Mouse (Mus musculus): Measurements from ENCODE around the gene Auts2. TPM values are rescaled to one million over a fixed set of nuclear protein-coding genes. Genes with fewer than 3 reads are reported as not detected.

Gene Auts2
- polyA plus RNA-seq, 1 experiment from 2014 or later: 36.0 TPM

- H3K9ac ChIP-seq (ENCODE audit: low read length): no peak overlapping the region
- no peak overlapping the region for H3K4me3 ChIP-seq (ENCODE audit: low read depth, low read length)
- WGBS: 84% methylated on average over 19 of the region's 19 CpGs
- no peaks in the 10 kb centered on the region for H3K36me3 ChIP-seq (ENCODE audit: control insufficient read depth, insufficient read depth, low read length)
- no peak overlapping the region for H3K4me2 ChIP-seq
- peaks cover 2% of the 10 kb centered on the region; the same call in 1 of the 2 replicates for H3K27me3 ChIP-seq (ENCODE audit: control insufficient read depth, insufficient read depth, low read length)
- H3K27ac ChIP-seq (ENCODE audit: low read depth, low read length): no peak overlapping the region
- H3K9me3 ChIP-seq (ENCODE audit: control insufficient read depth, low read length): peaks cover 3% of the 10 kb centered on the region; the same call in 1 of the 2 replicates
- DNase-seq (ENCODE audit: low spot score, missing footprints) (no peak), ATAC-seq (ENCODE audit: low FRiP score) (peak; percentile 59)
- H3K4me1 ChIP-seq (ENCODE audit: control insufficient read depth, insufficient read depth, low read length): peaks cover 8% of the 10 kb centered on the region
Measured at GRCm38 (mm10) chr5:131658822-131659515, 884.2 kb downstream of the Auts2 start.

- Histone ChIP-seq H3K4me2 (no peak overlapping the region), H3K9me3 (ENCODE audit: control insufficient read depth, low read length) (no peaks in the 10 kb centered on the region), H3K9ac (ENCODE audit: low read length) (no peak overlapping the region), H3K4me1 (ENCODE audit: control insufficient read depth, insufficient read depth, low read length) (peaks cover 19% of the 10 kb centered on the region), H3K36me3 (ENCODE audit: control insufficient read depth, insufficient read depth, low read length) (no peaks in the 10 kb centered on the region), H3K27me3 (ENCODE audit: control insufficient read depth, insufficient read depth, low read length) (peaks cover 37% of the 10 kb centered on the region), H3K27ac (ENCODE audit: low read depth, low read length) (no peak overlapping the region), H3K4me3 (ENCODE audit: low read depth, low read length) (no peak overlapping the region)
- 49% methylated on average over 7 of the region's 7 CpGs for WGBS
- no peak for ATAC-seq (ENCODE audit: low FRiP score)
- no peak for DNase-seq (ENCODE audit: low spot score, missing footprints)
Measured at GRCm38 (mm10) chr5:131654206-131654605, 888.9 kb downstream of the Auts2 start.

GRCm38 (mm10) chr5:131650381-131650891 lies 892.7 kb downstream of the Auts2 start:
- DNase-seq (ENCODE audit: low spot score, missing footprints) (no peak), ATAC-seq (ENCODE audit: low FRiP score) (0 out of 2 replicates have a peak, but pooled peaks have one; percentile 9)

GRCm38 (mm10) chr5:131647683-131648119 lies 895.4 kb downstream of the Auts2 start:
- Histone ChIP-seq H3K27ac (ENCODE audit: low read depth, low read length) (no peak overlapping the region), H3K36me3 (ENCODE audit: control insufficient read depth, insufficient read depth, low read length) (no peaks in the 10 kb centered on the region), H3K9me3 (ENCODE audit: control insufficient read depth, low read length) (no peaks in the 10 kb centered on the region), H3K4me2 (no peak overlapping the region), H3K4me1 (ENCODE audit: control insufficient read depth, insufficient read depth, low read length) (peaks cover 62% of the 10 kb centered on the region), H3K9ac (ENCODE audit: low read length) (no peak overlapping the region), H3K27me3 (ENCODE audit: control insufficient read depth, insufficient read depth, low read length) (peaks cover 56% of the 10 kb centered on the region), H3K4me3 (ENCODE audit: low read depth, low read length) (no peak overlapping the region)
- WGBS: 20% methylated on average over 4 of the region's 4 CpGs
- no peak for ATAC-seq (ENCODE audit: low FRiP score)
- no peak for DNase-seq (ENCODE audit: low spot score, missing footprints)

More at GRCm38 (mm10) chr5:131650381-131650891, 892.7 kb downstream of the Auts2 start:
- no peak overlapping the region for H3K4me2 ChIP-seq
- no peaks in the 10 kb centered on the region for H3K9me3 ChIP-seq (ENCODE audit: control insufficient read depth, low read length)
- peaks cover 53% of the 10 kb centered on the region for H3K27me3 ChIP-seq (ENCODE audit: control insufficient read depth, insufficient read depth, low read length)
- H3K4me1 ChIP-seq (ENCODE audit: control insufficient read depth, insufficient read depth, low read length): peaks cover 47% of the 10 kb centered on the region
- 0 out of 2 replicates have a peak overlapping the region, but pooled peaks have one; percentile 7 for H3K27ac ChIP-seq (ENCODE audit: low read depth, low read length)
- 26% methylated on average over 11 of the region's 11 CpGs for WGBS
- H3K4me3 ChIP-seq (ENCODE audit: low read depth, low read length): no peak overlapping the region
- no peaks in the 10 kb centered on the region for H3K36me3 ChIP-seq (ENCODE audit: control insufficient read depth, insufficient read depth, low read length)
- no peak overlapping the region for H3K9ac ChIP-seq (ENCODE audit: low read length)

- 46% methylated on average over 4 of the region's 4 CpGs for WGBS
- no peak overlapping the region for H3K4me3 ChIP-seq (ENCODE audit: low read depth, low read length)
- peaks cover 56% of the 10 kb centered on the region for H3K27me3 ChIP-seq (ENCODE audit: control insufficient read depth, insufficient read depth, low read length)
- DNase-seq (ENCODE audit: low spot score, missing footprints) (peak; percentile 92), ATAC-seq (ENCODE audit: low FRiP score) (no peak)
- H3K36me3 ChIP-seq (ENCODE audit: control insufficient read depth, insufficient read depth, low read length): no peaks in the 10 kb centered on the region
- no peak overlapping the region for H3K4me2 ChIP-seq
- H3K4me1 ChIP-seq (ENCODE audit: control insufficient read depth, insufficient read depth, low read length): peaks cover 66% of the 10 kb centered on the region
- no peak overlapping the region for H3K27ac ChIP-seq (ENCODE audit: low read depth, low read length)
- no peak overlapping the region for H3K9ac ChIP-seq (ENCODE audit: low read length)
- H3K9me3 ChIP-seq (ENCODE audit: control insufficient read depth, low read length): no peaks in the 10 kb centered on the region
Measured at GRCm38 (mm10) chr5:131647104-131647682, 896.0 kb downstream of the Auts2 start.

GRCm38 (mm10) chr5:131646192-131646775 lies 896.9 kb downstream of the Auts2 start:
- ATAC-seq (ENCODE audit: low FRiP score): peak; percentile 5; the same call in 1 of the 2 replicates
- H3K9me3 ChIP-seq (ENCODE audit: control insufficient read depth, low read length): no peaks in the 10 kb centered on the region
- H3K4me1 ChIP-seq (ENCODE audit: control insufficient read depth, insufficient read depth, low read length): peaks cover 69% of the 10 kb centered on the region

DNA sequence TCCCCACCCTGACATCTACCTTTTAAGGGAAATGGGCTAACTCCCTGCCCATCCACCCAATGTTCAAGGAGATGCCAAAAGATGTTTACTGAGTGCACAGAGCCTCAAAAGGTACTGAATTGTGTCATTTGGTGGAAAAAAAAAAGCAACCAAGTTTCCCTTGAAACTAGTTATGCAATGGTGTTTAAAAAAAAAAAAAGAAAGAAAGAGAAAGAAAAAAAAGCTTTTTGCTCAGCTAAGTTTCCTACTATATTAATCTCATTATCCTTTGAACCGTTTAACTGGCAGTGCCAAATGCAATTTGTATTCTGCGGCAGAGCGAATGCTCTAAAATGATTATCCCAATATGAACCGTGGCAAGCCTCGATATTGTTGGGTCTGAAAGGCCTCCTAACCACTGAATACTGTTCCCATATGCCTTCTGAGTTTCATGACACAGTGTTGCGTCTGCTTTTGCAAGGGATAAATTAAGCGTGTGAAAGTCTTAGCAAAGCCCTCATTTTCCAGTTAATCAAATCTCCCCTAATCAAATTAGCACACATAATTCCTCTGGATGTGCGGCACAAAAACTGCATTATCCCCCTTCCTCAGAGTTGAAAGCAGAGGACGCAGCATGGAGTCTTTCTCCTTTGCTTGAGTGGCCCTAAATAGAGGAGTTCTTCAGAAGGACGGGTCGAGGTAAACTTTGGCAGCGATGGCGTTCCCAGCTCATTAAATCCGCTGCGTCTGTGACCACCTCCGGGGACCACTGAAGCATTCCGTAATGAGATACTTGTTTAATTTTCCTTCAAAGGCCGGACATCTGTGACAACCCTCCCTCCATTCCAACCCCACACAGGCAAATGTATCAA lies 897.6 kb downstream of the Auts2 start:
- Histone ChIP-seq H3K4me3 (ENCODE audit: low read depth, low read length) (no peak overlapping the region), H3K4me2 (no peak overlapping the region), H3K9me3 (ENCODE audit: control insufficient read depth, low read length) (no peaks in the 10 kb centered on the region), H3K27me3 (ENCODE audit: control insufficient read depth, insufficient read depth, low read length) (peaks cover 62% of the 10 kb centered on the region), H3K9ac (ENCODE audit: low read length) (no peak overlapping the region), H3K27ac (ENCODE audit: low read depth, low read length) (peak overlapping the region; percentile 22; the same call in 1 of the 2 replicates), H3K4me1 (ENCODE audit: control insufficient read depth, insufficient read depth, low read length) (peaks cover 66% of the 10 kb centered on the region), H3K36me3 (ENCODE audit: control insufficient read depth, insufficient read depth, low read length) (no peaks in the 10 kb centered on the region)
- DNase-seq (ENCODE audit: low spot score, missing footprints): peak; percentile 93
- peak; percentile 77 for ATAC-seq (ENCODE audit: low FRiP score)
- 4% methylated on average over 18 of the region's 18 CpGs for WGBS

More at GRCm38 (mm10) chr5:131646192-131646775, 896.9 kb downstream of the Auts2 start:
- WGBS: 18% methylated on average over 10 of the region's 10 CpGs
- no peak overlapping the region for H3K4me2 ChIP-seq
- H3K36me3 ChIP-seq (ENCODE audit: control insufficient read depth, insufficient read depth, low read length): no peaks in the 10 kb centered on the region
- H3K27ac ChIP-seq (ENCODE audit: low read depth, low read length): peak overlapping the region; percentile 22; the same call in 1 of the 2 replicates
- H3K27me3 ChIP-seq (ENCODE audit: control insufficient read depth, insufficient read depth, low read length): peaks cover 61% of the 10 kb centered on the region
- no peak overlapping the region for H3K9ac ChIP-seq (ENCODE audit: low read length)
- H3K4me3 ChIP-seq (ENCODE audit: low read depth, low read length): no peak overlapping the region
- DNase-seq (ENCODE audit: low spot score, missing footprints): peak; percentile 90

DNA sequence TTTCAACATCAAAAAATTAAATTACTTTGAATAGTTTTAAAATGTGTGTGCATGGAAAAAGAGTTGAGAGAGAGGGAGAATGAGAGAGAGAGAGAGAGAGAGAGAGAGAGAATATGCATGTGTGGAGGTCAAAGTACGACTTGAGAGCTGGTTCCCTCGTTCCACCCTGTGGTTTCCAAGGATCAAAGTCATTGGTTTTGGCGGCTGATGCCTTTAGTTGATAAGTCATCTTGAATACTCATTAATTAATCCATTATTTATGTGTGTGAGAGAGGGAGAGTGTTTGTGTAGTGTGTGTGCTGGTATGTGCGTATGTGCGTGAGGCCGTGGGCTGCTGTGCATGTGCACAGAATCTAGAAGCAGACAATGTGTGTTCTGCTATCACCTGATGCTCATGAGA lies 898.8 kb downstream of the Auts2 start:
- 62% methylated on average over 6 of the region's 6 CpGs for WGBS
- DNase-seq (ENCODE audit: low spot score, missing footprints) (no peak), ATAC-seq (ENCODE audit: low FRiP score) (no peak)
- Histone ChIP-seq H3K4me2 (no peak overlapping the region), H3K4me1 (ENCODE audit: control insufficient read depth, insufficient read depth, low read length) (peaks cover 62% of the 10 kb centered on the region), H3K36me3 (ENCODE audit: control insufficient read depth, insufficient read depth, low read length) (no peaks in the 10 kb centered on the region), H3K27ac (ENCODE audit: low read depth, low read length) (no peak overlapping the region), H3K9me3 (ENCODE audit: control insufficient read depth, low read length) (no peaks in the 10 kb centered on the region), H3K27me3 (ENCODE audit: control insufficient read depth, insufficient read depth, low read length) (peaks cover 61% of the 10 kb centered on the region), H3K4me3 (ENCODE audit: low read depth, low read length) (no peak overlapping the region), H3K9ac (ENCODE audit: low read length) (no peak overlapping the region)

Data from midbrain, embryonic 11.5 days (tissue).